Mouse (Mus musculus): Measurements from ENCODE around the gene Kank1.

GRCm38 (mm10) chr19:25436789-25437650 is 200.2 kb downstream of the Kank1 start:
- TF ChIP-seq CTCF (IDR thresholded peaks at IDR 0.05; ENCODE audit: borderline replicate concordance, extremely low read depth, insufficient read depth, insufficient read length) (no peak), POLR2A (IDR thresholded peaks at IDR 0.05; ENCODE audit: borderline replicate concordance, extremely low read depth, insufficient read depth, insufficient read length, poor library complexity, severe bottlenecking) (no peak)

Measured in brain, embryonic 14.5 days (tissue).